Mouse (Mus musculus): ENCODE measurements around the gene Tubb5.
"Not testable (repeated sequence)": the region's sequence is repeated elsewhere in the genome, so short reads cannot be mapped to it uniquely, and the experiment has no call there.

Tubb5 gene

DNA sequence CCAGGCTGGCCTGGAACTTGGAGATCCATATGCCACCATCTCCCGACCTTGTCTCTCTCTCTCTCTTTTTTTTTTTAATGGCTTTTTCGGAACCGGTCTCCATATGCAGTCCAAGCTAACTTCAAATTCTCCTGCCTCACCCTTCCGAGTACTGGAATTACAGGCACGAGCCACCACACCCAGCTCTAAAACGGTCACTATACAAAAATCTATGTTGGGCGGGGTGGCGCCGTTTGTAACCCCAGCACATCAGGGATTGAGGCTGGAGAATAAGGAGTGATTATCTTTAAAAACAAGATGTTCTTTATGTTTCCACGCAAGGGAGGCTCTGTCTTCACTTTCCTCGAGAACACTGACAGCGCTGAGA, 22.7 kb upstream of the Tubb5 start:
- DNase-seq (ENCODE audit: low spot score): no peak

DNA sequence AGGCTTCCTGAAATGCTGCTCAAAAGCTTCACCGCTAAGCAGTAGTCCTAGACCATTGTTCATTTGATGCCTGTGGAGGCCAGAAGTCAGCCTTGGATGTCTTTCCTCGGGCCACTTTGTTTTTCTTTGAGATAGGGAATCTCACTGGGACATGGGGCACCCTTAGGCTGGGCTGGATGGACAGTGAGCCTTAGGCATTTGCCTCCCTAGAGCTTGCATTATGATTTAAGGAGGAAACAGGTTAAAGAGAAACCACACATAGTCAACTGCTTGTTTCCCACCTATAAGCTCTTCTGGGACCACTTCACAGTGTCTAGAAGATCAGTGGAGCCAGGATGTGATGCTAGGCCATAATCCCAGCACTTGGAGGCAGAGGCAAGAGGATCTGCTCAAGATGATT, 21.7 kb upstream of the Tubb5 start:
- DNase-seq (ENCODE audit: low spot score): no peak

DNA sequence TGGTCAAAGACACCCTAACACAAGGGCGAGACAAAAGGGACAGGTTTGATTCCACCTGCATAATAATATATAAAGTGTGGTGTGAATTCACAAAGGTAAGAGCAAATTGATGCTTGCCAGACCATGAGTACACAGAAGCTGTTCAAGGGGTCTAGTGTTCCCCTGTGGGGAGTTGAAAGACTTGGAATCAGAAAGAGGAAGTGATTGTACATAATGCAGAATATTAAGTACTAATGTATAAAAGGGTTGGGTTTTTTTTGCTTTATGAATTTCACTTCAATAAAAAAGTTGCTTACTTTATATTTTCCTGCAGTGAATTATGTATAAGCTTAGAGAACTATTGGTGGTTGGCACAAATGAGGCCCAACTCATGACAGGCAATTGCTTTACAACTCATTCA, 21.3 kb upstream of the Tubb5 start:
- DNase-seq (ENCODE audit: low spot score): no peak

- no peak for DNase-seq (ENCODE audit: low spot score)
Observed at GRCm38 (mm10) chr17:35850974-35851373, 12.9 kb upstream of the Tubb5 start.

- DNase-seq (ENCODE audit: low spot score): no peak
Observed at GRCm38 (mm10) chr17:35848112-35848511, 10.0 kb upstream of the Tubb5 start.

GRCm38 (mm10) chr17:35843514-35843913, 5.4 kb upstream of the Tubb5 start:
- DNase-seq (ENCODE audit: low spot score): no peak

- DNase-seq (ENCODE audit: low spot score): no peak
Observed at GRCm38 (mm10) chr17:35842006-35842405, 3.9 kb upstream of the Tubb5 start.

- DNase-seq (ENCODE audit: low spot score): peak; percentile 99
Observed at GRCm38 (mm10) chr17:35841076-35841950, 3.2 kb upstream of the Tubb5 start, which contains the start of gene Mdc1. Gene Mdc1, plus strand, starts transcription at chr17:35841515.

DNA sequence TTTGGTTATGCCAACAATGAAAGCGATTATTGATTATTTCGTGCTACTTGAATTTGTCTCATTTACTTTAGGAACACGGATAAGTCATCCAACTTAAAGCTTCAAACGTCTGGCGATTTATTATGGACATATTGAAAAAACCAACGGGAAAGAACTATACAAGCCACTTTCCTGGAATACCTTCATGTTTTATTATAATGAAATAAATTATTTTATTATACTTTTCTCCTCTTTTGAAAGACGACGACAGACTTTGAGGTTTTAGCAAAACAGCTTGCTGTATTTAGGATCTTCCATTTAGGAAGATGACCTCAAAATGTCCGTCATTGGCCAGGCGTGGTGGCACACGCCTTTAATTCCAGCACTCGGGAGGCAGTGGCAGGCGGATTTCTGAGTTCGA, 2.5 kb upstream of the Tubb5 start:
- DNase-seq (ENCODE audit: low spot score): no peak

- DNase-seq (ENCODE audit: low spot score): not testable (repeated sequence)
Observed at GRCm38 (mm10) chr17:35839002-35839401, 896 bp upstream of the Tubb5 start.

DNA sequence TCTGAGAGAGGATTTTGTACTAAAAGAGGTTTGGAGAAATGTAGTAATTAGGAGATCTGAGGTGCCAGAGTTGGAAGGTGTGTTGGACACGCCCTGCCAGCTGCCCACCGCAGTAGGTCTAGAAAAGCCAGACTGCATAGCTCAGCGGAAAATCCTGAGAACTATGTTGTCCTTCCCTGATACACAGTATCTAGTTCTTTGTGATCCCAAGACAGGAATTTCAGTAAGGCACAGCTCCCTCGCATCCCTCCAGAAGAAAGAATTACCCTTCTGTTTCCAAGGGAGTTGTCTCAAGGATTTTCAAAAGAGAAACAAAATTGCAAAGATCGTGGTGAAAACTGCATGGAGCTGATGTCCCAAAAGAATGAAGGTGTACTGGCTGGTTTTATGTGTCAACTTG, 464 bp upstream of the Tubb5 start:
- DNase-seq (ENCODE audit: low spot score): no peak

GRCm38 (mm10) chr17:35837487-35837886, 619 bp downstream of the Tubb5 start:
- no peak for DNase-seq (ENCODE audit: low spot score)

DNA sequence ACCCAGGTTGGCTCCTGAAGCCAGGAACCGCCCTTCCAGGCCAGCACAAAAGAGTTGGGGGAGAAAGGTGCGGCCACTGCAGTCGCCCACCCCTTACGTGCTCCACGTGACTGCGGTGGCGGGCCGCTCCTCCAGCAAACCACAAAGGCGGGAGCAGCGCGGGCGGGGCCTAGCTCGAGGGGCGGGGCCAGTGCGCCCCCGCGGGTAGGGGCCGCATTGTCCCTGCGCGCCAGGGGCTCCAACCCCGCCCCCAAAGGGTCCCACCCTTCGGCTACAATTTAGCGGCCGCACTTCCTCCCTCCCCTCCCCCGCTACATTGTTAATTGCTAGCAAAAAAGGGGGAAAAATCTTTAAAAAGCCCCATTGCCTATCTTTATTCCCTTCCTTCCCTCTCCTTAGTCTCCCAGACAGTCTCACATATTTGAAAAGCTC, 1.1 kb downstream of the Tubb5 start:
- no peak for DNase-seq (ENCODE audit: low spot score)

GRCm38 (mm10) chr17:35836178-35836965, 1.7 kb downstream of the Tubb5 start:
- peak; percentile 95 for DNase-seq (ENCODE audit: low spot score)

DNA sequence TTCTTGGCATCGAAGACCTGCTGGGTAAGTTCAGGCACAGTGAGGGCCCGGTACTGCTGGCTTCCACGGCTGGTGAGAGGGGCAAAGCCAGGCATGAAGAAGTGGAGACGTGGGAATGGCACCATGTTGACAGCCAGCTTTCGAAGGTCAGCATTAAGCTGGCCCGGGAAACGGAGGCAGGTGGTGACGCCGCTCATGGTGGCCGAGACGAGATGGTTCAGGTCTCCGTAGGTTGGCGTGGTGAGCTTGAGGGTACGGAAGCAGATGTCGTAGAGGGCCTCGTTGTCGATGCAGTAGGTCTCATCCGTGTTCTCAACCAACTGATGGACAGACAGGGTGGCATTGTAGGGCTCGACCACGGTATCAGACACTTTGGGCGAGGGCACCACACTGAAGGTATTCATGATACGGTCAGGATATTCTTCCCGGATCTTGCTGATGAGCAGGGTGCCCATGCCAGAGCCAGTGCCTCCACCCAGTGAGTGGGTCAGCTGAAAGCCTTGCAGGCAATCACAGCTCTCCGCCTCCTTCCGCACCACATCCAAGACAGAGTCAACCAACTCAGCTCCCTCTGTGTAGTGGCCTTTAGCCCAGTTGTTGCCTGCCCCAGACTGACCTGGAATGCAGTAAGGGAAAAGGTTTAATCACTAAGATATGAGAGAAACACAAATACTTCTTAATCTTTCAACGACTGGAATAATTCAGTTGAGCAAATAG, 2.5 kb downstream of the Tubb5 start:
- no peak for DNase-seq (ENCODE audit: low spot score)

DNA sequence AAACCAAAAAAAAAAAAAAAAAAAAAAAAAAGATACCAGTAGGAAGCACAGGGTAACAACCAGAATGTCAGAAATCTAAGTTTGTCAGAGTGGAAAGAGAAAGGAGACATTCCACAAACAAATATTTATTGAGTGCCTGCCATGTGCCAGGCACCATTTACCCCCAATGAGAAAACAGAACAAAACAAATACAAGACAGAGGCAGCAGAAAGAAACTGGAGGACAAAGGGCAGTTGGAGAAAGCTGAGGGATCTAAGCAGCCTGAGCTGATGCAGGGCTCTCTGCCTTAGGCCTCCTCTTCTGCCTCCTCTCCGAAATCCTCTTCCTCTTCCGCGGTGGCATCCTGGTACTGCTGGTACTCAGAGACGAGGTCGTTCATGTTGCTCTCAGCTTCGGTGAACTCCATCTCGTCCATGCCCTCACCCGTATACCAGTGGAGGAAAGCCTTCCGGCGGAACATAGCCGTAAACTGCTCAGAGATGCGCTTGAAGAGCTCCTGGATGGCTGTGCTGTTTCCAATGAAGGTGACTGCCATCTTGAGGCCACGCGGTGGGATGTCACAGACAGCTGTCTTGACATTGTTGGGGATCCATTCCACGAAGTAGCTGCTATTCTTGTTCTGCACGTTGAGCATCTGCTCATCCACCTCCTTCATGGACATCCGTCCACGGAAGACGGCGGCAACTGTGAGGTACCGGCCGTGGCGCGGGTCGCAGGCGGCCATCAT, 3.2 kb downstream of the Tubb5 start:
- no peak for DNase-seq (ENCODE audit: low spot score)

- no peak for DNase-seq (ENCODE audit: low spot score)
Observed at GRCm38 (mm10) chr17:35833894-35834293, 4.2 kb downstream of the Tubb5 start.

- no peak for DNase-seq (ENCODE audit: low spot score)
Observed at GRCm38 (mm10) chr17:35833239-35833751, 4.8 kb downstream of the Tubb5 start.

- no peak for DNase-seq (ENCODE audit: low spot score)
Observed at GRCm38 (mm10) chr17:35832400-35833238, 5.5 kb downstream of the Tubb5 start.

DNA sequence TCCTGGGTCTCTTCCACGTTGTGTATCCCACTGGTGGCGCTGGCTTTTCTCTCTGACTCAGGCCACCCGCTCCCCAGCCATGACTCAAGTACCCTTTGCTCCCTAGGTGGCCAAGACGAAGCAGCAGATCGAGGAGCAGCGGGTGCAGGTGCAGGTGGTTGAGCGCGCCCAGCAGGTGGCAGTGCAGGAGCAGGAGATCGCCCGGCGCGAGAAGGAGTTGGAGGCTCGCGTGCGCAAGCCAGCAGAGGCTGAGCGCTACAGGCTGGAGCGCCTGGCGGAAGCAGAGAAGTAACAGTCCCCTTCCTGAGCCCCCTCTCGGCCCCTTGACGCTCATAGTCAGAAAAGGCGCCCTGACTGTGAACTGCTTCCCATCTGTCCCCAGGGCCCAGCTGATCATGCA, 8.4 kb downstream of the Tubb5 start:
- DNase-seq (ENCODE audit: low spot score): no peak
